Mouse (Mus musculus): ENCODE results near the gene Zfp408.
"Not testable (repeated sequence)": the region's sequence is repeated elsewhere in the genome, so short reads cannot be mapped to it uniquely, and the experiment has no call there.

Gene Zfp408

DNA sequence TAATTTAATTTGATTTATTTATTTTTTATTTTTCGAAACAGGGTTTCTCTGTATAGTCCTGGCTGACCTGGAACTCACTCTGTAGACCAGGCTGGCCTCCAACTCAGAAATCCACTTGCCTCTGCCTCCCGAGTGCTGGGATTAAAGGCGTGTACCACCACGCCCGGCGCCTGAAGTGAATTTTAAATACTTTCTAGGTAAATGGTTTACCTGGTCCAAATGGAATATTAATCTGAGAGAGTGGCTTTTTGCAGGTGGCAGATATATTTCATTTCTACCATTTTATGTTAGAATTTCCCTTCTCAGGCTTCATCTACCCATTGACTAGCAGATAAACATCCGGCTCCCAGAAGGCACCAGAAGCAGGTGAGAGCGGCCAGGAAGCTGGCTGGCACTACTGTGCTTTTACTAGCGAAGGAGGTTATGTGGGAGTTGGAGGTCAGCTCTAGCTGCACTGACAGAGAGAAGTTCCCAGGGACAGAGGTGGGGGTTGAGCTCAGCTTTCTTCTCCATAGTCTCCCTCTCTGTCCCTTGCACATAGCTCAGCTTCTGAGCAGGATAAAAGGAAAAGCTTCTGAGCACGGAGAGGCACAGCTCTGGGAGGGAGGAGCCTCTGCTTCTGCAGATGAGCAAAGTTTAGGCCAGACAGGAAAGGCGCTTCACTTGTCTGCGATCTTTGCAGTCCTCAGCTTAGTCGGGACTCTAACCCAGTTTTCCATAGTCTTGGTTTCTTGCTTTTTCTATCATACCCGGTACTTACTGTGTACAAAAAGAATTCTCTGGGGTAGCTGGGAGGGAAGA lies 2.1 kb upstream of the Zfp408 start:
- DNase-seq (ENCODE audit: low read depth, low spot score), result no peak

DNA sequence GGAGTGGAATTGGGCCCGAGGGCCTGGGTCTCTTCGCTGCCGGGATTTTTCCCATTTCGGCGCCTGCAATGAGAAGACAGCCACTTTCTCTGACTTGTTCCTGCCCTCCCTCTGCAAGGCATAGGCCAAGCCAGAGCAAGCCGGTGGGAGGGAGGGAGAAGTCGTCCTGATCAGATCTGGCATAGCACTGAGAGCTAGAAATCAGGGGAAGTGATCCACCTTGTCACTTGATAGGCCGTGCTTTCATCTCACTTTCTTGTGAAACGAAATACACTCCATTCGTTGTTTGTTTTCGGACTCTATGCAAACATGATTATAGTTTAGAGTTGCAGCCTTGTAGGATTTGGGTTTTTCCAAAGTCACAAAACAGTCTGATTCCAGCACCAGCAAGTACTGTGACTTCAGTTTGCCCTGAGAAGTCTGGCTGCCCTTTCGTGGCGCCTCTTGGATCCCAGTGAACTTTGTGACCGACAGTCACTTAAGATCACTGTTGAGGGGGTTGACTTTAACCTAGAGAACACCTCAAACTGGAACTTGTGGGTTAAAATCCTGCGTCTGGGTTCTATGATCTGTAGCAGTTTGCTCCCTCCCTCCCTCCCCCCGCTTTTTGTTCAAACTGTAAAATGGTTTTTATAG lies 887 bp upstream of the Zfp408 start:
- DNase-seq (ENCODE audit: low read depth, low spot score), result no peak

GRCm38 (mm10) chr2:91649152-91649551 lies 439 bp downstream of the Zfp408 start:
- DNase-seq (ENCODE audit: low read depth, low spot score), result no peak

DNA sequence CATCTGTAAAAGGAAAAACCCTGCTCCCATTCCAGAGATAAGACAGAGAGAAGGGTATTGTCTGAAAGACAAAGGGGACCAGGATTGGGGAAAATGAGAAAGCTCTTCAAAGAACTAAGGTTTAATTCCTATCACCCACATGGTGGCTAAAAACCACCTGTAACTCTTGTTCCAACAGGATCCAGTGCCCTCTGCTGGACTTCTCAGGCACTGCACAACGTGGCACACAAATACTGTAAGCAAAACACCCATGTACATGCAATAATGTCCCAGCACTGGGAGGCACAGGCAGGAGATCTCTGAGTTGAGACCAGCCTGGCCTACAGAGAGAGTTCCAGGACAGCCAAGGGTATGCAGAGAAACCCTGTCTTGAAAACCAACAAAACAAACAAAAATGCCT lies 2.9 kb downstream of the Zfp408 start:
- DNase-seq (ENCODE audit: low read depth, low spot score), result peak; percentile 22

- no peak for DNase-seq (ENCODE audit: low read depth, low spot score)
These were observed 3.8 kb downstream of the Zfp408 start for GRCm38 (mm10) chr2:91645811-91646210.

DNA sequence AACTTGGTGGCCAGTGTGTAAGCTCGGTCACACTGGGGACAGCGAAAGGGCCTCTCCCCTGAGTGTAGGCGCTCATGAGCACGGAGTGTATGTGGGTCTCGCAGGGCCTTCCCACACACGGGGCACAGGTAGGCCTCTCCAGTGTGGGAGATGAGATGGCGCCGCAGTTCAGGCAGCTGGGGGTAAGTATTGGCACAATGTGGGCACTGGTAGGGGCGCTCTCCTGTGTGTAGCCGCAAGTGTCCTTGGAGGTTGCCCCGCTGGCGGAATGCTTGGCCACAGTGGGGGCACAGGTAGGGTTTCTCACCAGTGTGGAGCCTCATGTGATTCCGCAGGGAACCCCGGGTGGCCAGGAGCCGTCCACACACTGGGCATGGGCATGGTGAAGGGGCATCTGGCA lies 4.2 kb downstream of the Zfp408 start:
- no peak for DNase-seq (ENCODE audit: low read depth, low spot score)

- DNase-seq (ENCODE audit: low read depth, low spot score), result no peak
These were observed 5.6 kb downstream of the Zfp408 start for GRCm38 (mm10) chr2:91644021-91644420.

DNA sequence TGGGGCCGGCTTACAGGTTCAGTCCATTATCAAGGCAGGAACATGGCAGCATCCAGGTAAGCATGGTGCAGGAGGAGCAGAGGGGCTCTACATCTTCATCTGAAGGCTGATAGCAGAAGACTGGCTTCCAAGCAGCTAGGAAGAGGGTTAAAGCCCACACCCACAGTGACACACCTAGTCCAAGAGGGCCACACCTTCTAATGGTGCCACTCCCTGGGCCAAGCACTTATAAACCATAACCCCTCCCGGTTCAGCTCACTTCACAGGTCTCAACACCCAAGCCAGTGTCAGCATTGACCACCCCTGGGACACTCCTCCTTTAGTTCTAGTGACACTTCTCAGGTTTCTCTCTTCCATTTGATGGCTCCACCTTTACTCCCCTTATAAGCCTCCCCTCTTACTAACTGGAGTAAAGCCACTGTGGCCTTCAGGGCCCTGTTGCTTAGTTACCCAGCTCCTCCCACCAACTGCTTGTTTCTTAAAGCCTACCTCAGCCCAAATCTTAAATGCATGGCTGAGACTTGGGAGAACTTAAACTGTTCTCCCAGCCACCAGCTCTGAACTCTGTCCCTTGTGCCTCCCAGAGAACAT lies 6.7 kb downstream of the Zfp408 start:
- no peak for DNase-seq (ENCODE audit: low read depth, low spot score)

- DNase-seq (ENCODE audit: low read depth, low spot score), result no peak
These were observed 10.7 kb downstream of the Zfp408 start for GRCm38 (mm10) chr2:91638931-91639330.

- DNase-seq (ENCODE audit: low read depth, low spot score), result no peak
These were observed 12.8 kb downstream of the Zfp408 start for GRCm38 (mm10) chr2:91636727-91637338.

DNA sequence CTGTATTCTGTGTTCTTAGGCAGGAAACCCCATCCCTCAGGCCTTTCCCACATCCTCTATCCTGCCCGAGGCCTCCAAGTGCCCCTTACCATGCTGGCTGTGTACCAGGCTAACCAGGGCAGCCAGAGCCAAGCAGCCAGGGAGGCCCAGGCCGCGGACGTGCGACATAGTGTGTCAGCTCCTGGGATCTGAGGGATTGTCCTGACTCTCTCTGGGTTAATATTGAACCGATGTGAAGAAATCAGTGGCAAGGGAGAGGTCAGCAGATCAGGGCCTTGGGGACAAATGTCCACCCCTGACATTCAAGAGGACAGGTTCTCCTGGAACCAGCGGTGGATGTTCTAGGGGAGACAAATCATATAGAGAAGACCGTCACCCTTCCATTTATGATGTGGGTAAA lies 13.4 kb downstream of the Zfp408 start, which contains the start of gene F2:
TSS of gene F2 (minus strand) at position 186 of the 400 bp plus-strand sequence.
- no peak for DNase-seq (ENCODE audit: low read depth, low spot score)

GRCm38 (mm10) chr2:91635486-91635885 lies 14.1 kb downstream of the Zfp408 start:
- no peak for DNase-seq (ENCODE audit: low read depth, low spot score)

DNA sequence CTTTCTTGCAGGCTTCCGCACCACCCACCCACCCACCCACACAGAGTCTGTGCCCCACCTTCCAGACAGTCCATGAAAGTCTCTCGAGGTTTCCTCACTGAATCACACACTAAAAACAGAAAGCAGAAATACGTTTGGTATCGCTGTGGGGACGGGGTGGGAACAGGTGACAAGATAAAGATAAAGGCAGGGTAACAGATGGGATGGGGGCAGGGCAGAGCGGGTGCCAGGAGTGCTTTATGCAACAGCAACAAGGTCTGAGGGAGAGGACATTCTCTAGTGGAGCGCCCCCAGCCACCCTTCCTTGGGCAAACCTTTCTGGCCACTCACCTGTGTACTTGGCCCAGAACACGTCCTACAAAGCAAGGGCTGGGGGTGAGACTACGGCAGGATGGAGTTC lies 14.8 kb downstream of the Zfp408 start:
- DNase-seq (ENCODE audit: low read depth, low spot score), result no peak

- DNase-seq (ENCODE audit: low read depth, low spot score), result no peak
These were observed 16.1 kb downstream of the Zfp408 start for GRCm38 (mm10) chr2:91633334-91633977.

DNA sequence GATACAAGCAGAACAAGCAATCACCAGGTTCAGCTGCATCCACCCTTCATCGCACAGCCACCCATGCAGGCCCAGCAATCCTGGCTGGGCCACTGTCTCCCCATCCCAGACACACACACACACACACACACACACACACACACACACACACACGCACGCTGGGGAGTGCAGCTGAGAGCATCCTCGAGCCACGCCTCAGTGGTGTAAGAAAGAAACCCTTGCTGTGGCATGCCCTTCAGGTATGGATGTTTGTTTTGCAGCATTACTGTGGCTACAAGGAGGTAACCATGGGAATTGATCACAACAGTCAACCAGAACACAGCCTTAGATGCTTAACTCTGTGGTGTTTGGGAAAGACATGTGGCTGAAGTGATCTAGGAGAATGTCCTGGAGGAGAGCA lies 17.3 kb downstream of the Zfp408 start:
- DNase-seq (ENCODE audit: low read depth, low spot score), result no peak

DNA sequence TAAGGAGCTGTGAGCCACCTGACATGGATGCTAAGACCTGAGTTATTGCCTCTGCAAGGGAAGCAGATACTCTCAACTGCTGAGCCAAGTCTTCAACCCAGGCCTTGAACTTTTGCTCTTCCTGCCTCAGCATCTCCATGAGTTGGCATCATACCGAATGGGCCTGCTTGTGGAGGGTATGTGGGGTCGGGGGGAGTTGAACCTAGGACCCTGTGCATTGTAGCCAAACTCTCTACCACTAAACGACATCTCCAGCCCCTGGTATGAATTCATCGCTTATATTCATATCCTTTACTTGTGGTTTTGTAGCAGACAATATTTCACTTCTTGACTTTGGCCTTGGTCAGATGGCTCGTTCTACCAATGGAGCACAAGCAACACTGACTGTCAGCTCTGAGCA lies 17.8 kb downstream of the Zfp408 start:
- DNase-seq (ENCODE audit: low read depth, low spot score), result no peak

DNA sequence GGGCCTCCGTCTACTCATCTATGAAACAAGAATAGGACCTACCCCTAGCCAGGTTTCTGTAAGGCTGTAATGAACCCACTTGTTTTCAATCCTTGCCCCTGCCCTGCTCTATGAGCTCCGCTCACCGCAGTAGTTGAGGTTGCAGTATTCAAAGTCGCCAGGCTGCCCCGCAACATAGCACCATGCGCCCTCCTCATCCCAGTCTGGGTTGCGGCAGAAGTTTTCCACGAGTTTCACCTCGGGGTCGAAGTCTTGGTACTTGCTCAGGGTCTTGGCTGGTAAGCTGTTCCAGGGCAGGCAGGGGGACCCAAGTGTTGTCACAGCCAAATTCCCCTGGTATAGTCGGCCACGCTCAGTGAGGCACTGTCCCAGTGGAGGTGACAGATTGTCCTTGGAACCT lies 19.2 kb downstream of the Zfp408 start:
- no peak for DNase-seq (ENCODE audit: low read depth, low spot score)

GRCm38 (mm10) chr2:91629682-91630081 lies 19.9 kb downstream of the Zfp408 start:
- no peak for DNase-seq (ENCODE audit: low read depth, low spot score)

- no peak for DNase-seq (ENCODE audit: low read depth, low spot score)
These were observed 21.4 kb downstream of the Zfp408 start for GRCm38 (mm10) chr2:91628171-91628570.

GRCm38 (mm10) chr2:91627486-91627885 lies 22.1 kb downstream of the Zfp408 start:
- DNase-seq (ENCODE audit: low read depth, low spot score), result no peak

- not testable (repeated sequence) for DNase-seq (ENCODE audit: low read depth, low spot score)
These were observed 26.2 kb downstream of the Zfp408 start for GRCm38 (mm10) chr2:91623366-91623765.

DNA sequence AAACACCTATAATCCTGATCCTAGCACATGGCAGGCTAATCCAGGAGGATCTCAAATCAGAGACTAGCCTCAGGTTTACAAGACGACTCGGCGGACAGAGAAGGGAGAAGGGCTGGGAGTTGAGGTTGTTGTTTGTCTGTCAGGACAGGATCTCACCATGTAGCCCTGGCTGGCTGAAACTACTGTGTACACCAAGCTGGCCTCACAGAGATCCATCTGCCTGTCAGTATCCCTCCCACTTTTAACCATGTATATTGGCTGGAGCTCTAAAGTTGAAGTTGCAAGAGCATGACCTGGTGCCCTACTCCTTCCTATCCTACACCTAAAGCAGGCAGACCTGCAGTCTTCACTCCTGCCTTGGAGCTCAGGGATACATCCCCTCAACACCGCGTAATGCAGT lies 27.2 kb downstream of the Zfp408 start:
- DNase-seq (ENCODE audit: low read depth, low spot score), result no peak

All from brain, embryonic 18.5 days (tissue).